Mouse (Mus musculus): ENCODE measurements around the gene Tcl1b5. TPM values are rescaled to one million over a fixed set of nuclear protein-coding genes. Genes with fewer than 3 reads are reported as not detected.
"Not testable (repeated sequence)": the region's sequence is repeated elsewhere in the genome, so short reads cannot be mapped to it uniquely, and the experiment has no call there.

Tcl1b5 gene
- polyA plus RNA-seq, 1 experiment from 2014 or later = not detected

GRCm38 (mm10) chr12:105190743-105191142, 14.6 kb downstream of the Tcl1b5 start, which contains the start of gene Tcl1b3:
TSS of gene Tcl1b3 (plus strand) at chr12:105191043.
- WGBS (ENCODE audit: insufficient replicate concordance) = 88% methylated on average over 6 of the region's 6 CpGs
- not testable (repeated sequence) for ATAC-seq (replicated peaks; ENCODE audit: insufficient number of reproducible peaks, low FRiP score, low TSS enrichment); H3K27ac ChIP-seq (ENCODE audit: low read depth, low read length); H3K4me3 ChIP-seq (ENCODE audit: low read depth, low read length); H3K36me3 ChIP-seq (ENCODE audit: control insufficient read depth, insufficient read depth, low read length); H3K9me3 ChIP-seq (replicated peaks; ENCODE audit: control insufficient read depth, low read length); H3K4me2 ChIP-seq; H3K27me3 ChIP-seq (ENCODE audit: control insufficient read depth, insufficient read depth, low read length); H3K9ac ChIP-seq (ENCODE audit: low read depth, low read length); H3K4me1 ChIP-seq (ENCODE audit: control insufficient read depth, insufficient read depth, low read length)

DNA sequence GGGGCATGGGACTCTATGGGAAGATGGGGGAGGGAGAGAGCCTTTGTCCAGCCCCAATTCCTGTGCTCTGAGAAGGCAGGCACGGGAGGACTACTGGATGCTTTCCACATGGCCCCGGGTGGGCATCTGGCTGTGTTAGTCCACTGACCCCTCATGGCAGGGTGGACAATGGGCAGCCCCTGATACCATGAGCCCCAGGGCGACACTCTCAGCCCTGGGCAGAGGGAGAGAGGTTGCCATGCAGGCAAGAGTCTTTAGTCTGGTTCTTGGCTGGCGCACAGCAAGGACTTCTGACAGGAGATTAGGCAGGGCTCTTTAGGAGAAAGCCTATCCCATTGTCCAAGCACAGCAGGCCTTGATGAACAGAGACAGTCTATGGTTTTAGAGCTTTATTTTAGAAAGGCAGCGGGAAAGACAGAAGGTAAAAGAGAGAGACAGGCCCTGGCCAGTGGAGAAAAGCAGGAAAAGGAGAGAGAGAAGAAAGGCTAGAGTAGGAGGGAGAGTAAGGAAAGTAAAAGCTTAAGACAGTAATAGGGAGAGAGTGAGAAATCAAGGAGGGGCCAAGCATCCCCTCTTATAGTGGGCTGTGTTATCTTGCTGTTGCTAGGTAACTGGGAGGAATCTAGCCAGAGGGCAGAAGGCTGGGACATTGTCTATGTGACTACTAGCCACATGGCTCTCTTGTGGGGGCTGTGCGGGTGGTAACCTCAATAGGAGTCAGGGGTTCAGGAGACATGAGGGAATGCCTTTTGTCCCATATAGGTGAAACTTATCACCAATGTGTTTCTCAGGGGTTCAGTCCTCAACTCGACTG, 23.7 kb downstream of the Tcl1b5 start:
- not testable (repeated sequence) for H3K36me3 ChIP-seq (ENCODE audit: control insufficient read depth, insufficient read depth, low read length); H3K27me3 ChIP-seq (ENCODE audit: control insufficient read depth, insufficient read depth, low read length); ATAC-seq (replicated peaks; ENCODE audit: insufficient number of reproducible peaks, low FRiP score, low TSS enrichment); H3K4me2 ChIP-seq; H3K9ac ChIP-seq (ENCODE audit: low read depth, low read length); H3K27ac ChIP-seq (ENCODE audit: low read depth, low read length); H3K4me1 ChIP-seq (ENCODE audit: control insufficient read depth, insufficient read depth, low read length); H3K4me3 ChIP-seq (ENCODE audit: low read depth, low read length); H3K9me3 ChIP-seq (replicated peaks; ENCODE audit: control insufficient read depth, low read length)
- 51% methylated on average over 7 of the region's 7 CpGs for WGBS (ENCODE audit: insufficient replicate concordance)

GRCm38 (mm10) chr12:105201657-105202056, 25.5 kb downstream of the Tcl1b5 start, which contains the start of gene Tcl1b4:
TSS of gene Tcl1b4 (plus strand) at chr12:105201957.
- ATAC-seq (replicated peaks; ENCODE audit: insufficient number of reproducible peaks, low FRiP score, low TSS enrichment); H3K36me3 ChIP-seq (ENCODE audit: control insufficient read depth, insufficient read depth, low read length); H3K4me3 ChIP-seq (ENCODE audit: low read depth, low read length); H3K27me3 ChIP-seq (ENCODE audit: control insufficient read depth, insufficient read depth, low read length); H3K4me1 ChIP-seq (ENCODE audit: control insufficient read depth, insufficient read depth, low read length); H3K9ac ChIP-seq (ENCODE audit: low read depth, low read length); H3K4me2 ChIP-seq; H3K27ac ChIP-seq (ENCODE audit: low read depth, low read length); H3K9me3 ChIP-seq (replicated peaks; ENCODE audit: control insufficient read depth, low read length): not testable (repeated sequence)
- WGBS (ENCODE audit: insufficient replicate concordance) = 77% methylated on average over 1 of the region's 1 CpGs

- H3K4me1 ChIP-seq (ENCODE audit: control insufficient read depth, insufficient read depth, low read length) = no peaks in the 10 kb centered on the region
- no peaks in the 10 kb centered on the region for H3K9me3 ChIP-seq (replicated peaks; ENCODE audit: control insufficient read depth, low read length)
- no peak overlapping the region for H3K4me2 ChIP-seq
- H3K36me3 ChIP-seq (ENCODE audit: control insufficient read depth, insufficient read depth, low read length) = no peaks in the 10 kb centered on the region
- H3K9ac ChIP-seq (ENCODE audit: low read depth, low read length) = no peak overlapping the region
- ATAC-seq (replicated peaks; ENCODE audit: insufficient number of reproducible peaks, low FRiP score, low TSS enrichment) = no peak
- no peak overlapping the region for H3K27ac ChIP-seq (ENCODE audit: low read depth, low read length)
- H3K27me3 ChIP-seq (ENCODE audit: control insufficient read depth, insufficient read depth, low read length) = no peaks in the 10 kb centered on the region
- H3K4me3 ChIP-seq (ENCODE audit: low read depth, low read length) = no peak overlapping the region
- 48% methylated on average over 1 of the region's 1 CpGs for WGBS (ENCODE audit: insufficient replicate concordance)
Observed at GRCm38 (mm10) chr12:105207071-105207470, 30.9 kb downstream of the Tcl1b5 start.

DNA sequence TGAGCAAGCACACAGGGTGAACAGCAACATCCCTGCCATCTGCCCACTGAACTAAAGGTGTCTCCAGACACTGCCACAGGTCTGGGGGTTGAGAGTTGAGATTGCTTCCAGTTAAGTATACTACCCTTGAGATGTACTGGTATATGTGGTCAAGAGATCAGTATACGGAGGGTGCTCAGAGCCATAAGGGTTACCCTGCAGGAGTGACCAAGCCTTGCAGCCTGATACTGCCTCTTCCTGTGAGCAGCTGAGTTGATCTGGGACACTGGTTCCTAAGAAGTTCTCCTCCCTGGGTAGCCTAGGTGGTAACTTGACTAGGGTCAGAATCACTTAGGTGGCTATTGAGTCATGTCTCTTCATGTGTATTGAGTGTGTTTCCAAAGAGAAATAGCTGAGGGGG, 32.3 kb downstream of the Tcl1b5 start:
- Histone ChIP-seq H3K4me1 (ENCODE audit: control insufficient read depth, insufficient read depth, low read length) (no peaks in the 10 kb centered on the region), H3K27me3 (ENCODE audit: control insufficient read depth, insufficient read depth, low read length) (no peaks in the 10 kb centered on the region), H3K36me3 (ENCODE audit: control insufficient read depth, insufficient read depth, low read length) (no peaks in the 10 kb centered on the region), H3K27ac (ENCODE audit: low read depth, low read length) (no peak overlapping the region), H3K9ac (ENCODE audit: low read depth, low read length) (no peak overlapping the region), H3K4me3 (ENCODE audit: low read depth, low read length) (no peak overlapping the region), H3K9me3 (replicated peaks; ENCODE audit: control insufficient read depth, low read length) (no peaks in the 10 kb centered on the region), H3K4me2 (no peak overlapping the region)
- no peak for ATAC-seq (replicated peaks; ENCODE audit: insufficient number of reproducible peaks, low FRiP score, low TSS enrichment)
- WGBS (ENCODE audit: insufficient replicate concordance) = 90% methylated on average over 1 of the region's 1 CpGs

DNA sequence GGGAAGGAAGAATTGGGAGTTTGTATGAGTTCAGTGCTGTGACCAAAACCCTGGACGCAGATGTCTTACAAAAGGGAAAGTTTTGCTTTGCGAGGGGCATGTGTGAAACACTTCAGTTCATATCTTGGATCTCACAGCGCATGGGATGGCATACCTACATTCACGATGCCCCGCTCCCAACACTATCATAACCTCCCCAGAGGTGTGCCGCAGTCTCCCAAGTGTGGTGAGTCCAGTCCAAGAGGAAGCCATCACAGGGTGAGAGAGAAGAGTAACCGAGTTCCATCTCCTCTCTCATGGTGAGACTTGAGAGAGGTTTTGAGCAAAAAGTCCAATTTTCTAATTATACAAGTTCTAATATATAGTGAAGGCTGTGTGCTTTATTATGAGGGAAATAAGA, 33.1 kb downstream of the Tcl1b5 start:
- 90% methylated on average over 7 of the region's 7 CpGs for WGBS (ENCODE audit: insufficient replicate concordance)
- no peaks in the 10 kb centered on the region for H3K4me1 ChIP-seq (ENCODE audit: control insufficient read depth, insufficient read depth, low read length)
- no peaks in the 10 kb centered on the region for H3K9me3 ChIP-seq (replicated peaks; ENCODE audit: control insufficient read depth, low read length)
- H3K4me3 ChIP-seq (ENCODE audit: low read depth, low read length) = no peak overlapping the region
- no peaks in the 10 kb centered on the region for H3K36me3 ChIP-seq (ENCODE audit: control insufficient read depth, insufficient read depth, low read length)
- no peak overlapping the region for H3K9ac ChIP-seq (ENCODE audit: low read depth, low read length)
- no peak overlapping the region for H3K4me2 ChIP-seq
- no peaks in the 10 kb centered on the region for H3K27me3 ChIP-seq (ENCODE audit: control insufficient read depth, insufficient read depth, low read length)
- ATAC-seq (replicated peaks; ENCODE audit: insufficient number of reproducible peaks, low FRiP score, low TSS enrichment) = no peak
- no peak overlapping the region for H3K27ac ChIP-seq (ENCODE audit: low read depth, low read length)

- H3K4me1 ChIP-seq (ENCODE audit: control insufficient read depth, insufficient read depth, low read length) = no peaks in the 10 kb centered on the region
- H3K4me2 ChIP-seq = no peak overlapping the region
- WGBS (ENCODE audit: insufficient replicate concordance) = 78% methylated on average over 7 of the region's 7 CpGs
- no peak overlapping the region for H3K4me3 ChIP-seq (ENCODE audit: low read depth, low read length)
- H3K9ac ChIP-seq (ENCODE audit: low read depth, low read length) = no peak overlapping the region
- no peak for ATAC-seq (replicated peaks; ENCODE audit: insufficient number of reproducible peaks, low FRiP score, low TSS enrichment)
- no peaks in the 10 kb centered on the region for H3K9me3 ChIP-seq (replicated peaks; ENCODE audit: control insufficient read depth, low read length)
- no peak overlapping the region for H3K27ac ChIP-seq (ENCODE audit: low read depth, low read length)
- H3K27me3 ChIP-seq (ENCODE audit: control insufficient read depth, insufficient read depth, low read length) = no peaks in the 10 kb centered on the region
- H3K36me3 ChIP-seq (ENCODE audit: control insufficient read depth, insufficient read depth, low read length) = no peaks in the 10 kb centered on the region
Observed at GRCm38 (mm10) chr12:105217101-105217760, 41.1 kb downstream of the Tcl1b5 start.

DNA sequence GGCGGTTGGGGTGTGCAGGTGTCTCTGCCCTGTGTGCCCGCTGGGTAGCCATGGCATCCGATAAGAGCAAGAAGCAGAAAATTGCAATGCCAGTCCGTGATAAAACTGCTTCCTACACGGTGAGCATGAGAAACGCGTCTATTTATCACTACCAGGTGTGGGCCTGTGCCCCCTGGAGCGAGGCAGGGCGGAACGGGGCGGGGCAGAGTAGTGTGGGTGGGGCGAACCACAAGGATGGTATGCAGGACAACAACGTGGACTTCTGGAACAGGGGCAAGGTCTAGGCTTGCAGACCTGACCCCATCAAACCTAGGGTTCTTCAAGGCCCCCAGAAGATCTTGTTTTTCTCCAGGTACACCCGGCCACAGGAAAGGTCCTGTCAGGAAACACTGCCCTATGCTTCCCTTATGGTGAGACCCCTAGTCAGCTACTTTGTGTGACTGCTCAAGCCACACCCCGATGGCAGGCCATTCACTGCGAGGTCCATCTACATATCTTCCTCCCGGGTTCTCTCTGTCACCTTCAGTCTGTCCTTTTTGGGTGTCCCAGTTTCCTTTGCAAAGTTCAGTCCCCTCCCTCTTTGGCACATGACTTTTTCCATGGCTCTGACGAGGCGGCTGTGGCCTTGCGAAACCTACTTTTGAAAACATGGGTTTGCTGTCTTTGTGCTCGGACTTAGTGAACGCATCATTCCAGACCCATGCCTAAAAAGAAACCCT, 46.6 kb downstream of the Tcl1b5 start, which contains the start of gene Tcl1:
TSS of gene Tcl1 (minus strand) at position 193 of the 719 bp plus-strand sequence.
- no peaks in the 10 kb centered on the region for H3K36me3 ChIP-seq (ENCODE audit: control insufficient read depth, insufficient read depth, low read length)
- H3K4me1 ChIP-seq (ENCODE audit: control insufficient read depth, insufficient read depth, low read length) = no peaks in the 10 kb centered on the region
- no peak within 1 kb of the TSS for H3K4me3 ChIP-seq (ENCODE audit: low read depth, low read length)
- no peak for ATAC-seq (replicated peaks; ENCODE audit: insufficient number of reproducible peaks, low FRiP score, low TSS enrichment)
- no peaks in the 10 kb centered on the region for H3K27me3 ChIP-seq (ENCODE audit: control insufficient read depth, insufficient read depth, low read length)
- no peak within 1 kb of the TSS for H3K4me2 ChIP-seq
- H3K27ac ChIP-seq (ENCODE audit: low read depth, low read length) = no peak within 1 kb of the TSS
- H3K9ac ChIP-seq (ENCODE audit: low read depth, low read length) = no peak within 1 kb of the TSS
- WGBS (ENCODE audit: insufficient replicate concordance) = 83% methylated on average over 22 of the region's 22 CpGs
- no peaks in the 10 kb centered on the region for H3K9me3 ChIP-seq (replicated peaks; ENCODE audit: control insufficient read depth, low read length)

All from heart, embryonic 11.5 days (tissue).